Mouse (Mus musculus): ENCODE results near the gene Aloxe3. TPM values are rescaled to one million over a fixed set of nuclear protein-coding genes. Genes with fewer than 3 reads are reported as not detected.

Aloxe3 gene
- total and polyA plus RNA-seq, 3 experiments, result 0.13 TPM; not detected in 2

- Histone ChIP-seq H3K79me2 (ENCODE audit: control insufficient read depth, insufficient read depth, low read length, poor library complexity) (no peaks in the 10 kb centered on the region), H3K9me3 (replicated peaks; ENCODE audit: insufficient read depth, low read length) (no peaks in the 10 kb centered on the region), H3K4me1 (ENCODE audit: control insufficient read depth in 1 of 2, insufficient read depth in 2 of 2, low read length in 2 of 2) (peaks cover 0 to 12% of the 10 kb centered on the region in 2 experiments; a peak in 2 of 4 replicates), H3K4me3 (ENCODE audit: control insufficient read depth in 1 of 2, insufficient read depth in 1 of 2, low read depth in 2 of 2, low read length in 2 of 2) (no peak overlapping the region), H3K36me3 (ENCODE audit: control insufficient read depth in 1 of 2, insufficient read depth in 2 of 2, low read length in 2 of 2) (peaks cover 0 to 5% of the 10 kb centered on the region in 2 experiments; a peak in 2 of 4 replicates), H3K9ac (ENCODE audit: control insufficient read depth, low read depth, low read length, poor library complexity, severe bottlenecking) (no peak overlapping the region), H3K27ac (ENCODE audit: control insufficient read depth, low read depth, low read length) (no peak overlapping the region), H3K27me3 (ENCODE audit: control insufficient read depth in 1 of 2, insufficient read depth in 2 of 2, low read length in 2 of 2) (no peaks in the 10 kb centered on the region)
- no peak for DNase-seq (ENCODE audit: low read depth, low spot score)
- no peak for TF ChIP-seq GABPA (IDR thresholded peaks at IDR 0.05; ENCODE audit: low read depth, low read length)
- no peak for TF ChIP-seq MXI1 (IDR thresholded peaks at IDR 0.05; ENCODE audit: low read depth, low read length)
- no peak for TF ChIP-seq E2F4 (IDR thresholded peaks at IDR 0.05; ENCODE audit: borderline replicate concordance, low read depth, low read length)
- no peak for TF ChIP-seq USF2 (IDR thresholded peaks at IDR 0.05; ENCODE audit: borderline replicate concordance in 1 of 2, insufficient read depth in 1 of 2, low read depth in 1 of 2, low read length in 2 of 2)
- no peak for TF ChIP-seq ELF1 (IDR thresholded peaks at IDR 0.05; ENCODE audit: low read depth, low read length)
- no peak for TF ChIP-seq EP300 (IDR thresholded peaks at IDR 0.05; ENCODE audit: low read depth in 1 of 2, low read length in 2 of 2)
- no peak for TF ChIP-seq SMC3 (IDR thresholded peaks at IDR 0.05; ENCODE audit: low read depth, low read length)
- TF ChIP-seq SIN3A (IDR thresholded peaks at IDR 0.05; ENCODE audit: low read length), result no peak
- no peak for TF ChIP-seq CHD2 (IDR thresholded peaks at IDR 0.05; ENCODE audit: low read length)
- no peak for TF ChIP-seq BHLHE40 (IDR thresholded peaks at IDR 0.05; ENCODE audit: borderline replicate concordance, low read depth, low read length)
- no peak for TF ChIP-seq HCFC1 (IDR thresholded peaks at IDR 0.05; ENCODE audit: low read depth, low read length)
- TF ChIP-seq TAL1 (IDR thresholded peaks at IDR 0.05; ENCODE audit: low read length), result no peak
- TF ChIP-seq MAX (IDR thresholded peaks at IDR 0.05; ENCODE audit: low read length), result no peak
- TF ChIP-seq POLR2A (IDR thresholded peaks at IDR 0.05; ENCODE audit: control insufficient read depth in 1 of 2, insufficient read depth in 1 of 2, low read depth in 1 of 2, low read length in 2 of 2, poor library complexity in 1 of 2), result no peak
- TF ChIP-seq ETS1 (IDR thresholded peaks at IDR 0.05; ENCODE audit: low read depth, low read length), result no peak
Measured at GRCm38 (mm10) chr11:69108223-69108622, 17.5 kb upstream of the Aloxe3 start.

DNA sequence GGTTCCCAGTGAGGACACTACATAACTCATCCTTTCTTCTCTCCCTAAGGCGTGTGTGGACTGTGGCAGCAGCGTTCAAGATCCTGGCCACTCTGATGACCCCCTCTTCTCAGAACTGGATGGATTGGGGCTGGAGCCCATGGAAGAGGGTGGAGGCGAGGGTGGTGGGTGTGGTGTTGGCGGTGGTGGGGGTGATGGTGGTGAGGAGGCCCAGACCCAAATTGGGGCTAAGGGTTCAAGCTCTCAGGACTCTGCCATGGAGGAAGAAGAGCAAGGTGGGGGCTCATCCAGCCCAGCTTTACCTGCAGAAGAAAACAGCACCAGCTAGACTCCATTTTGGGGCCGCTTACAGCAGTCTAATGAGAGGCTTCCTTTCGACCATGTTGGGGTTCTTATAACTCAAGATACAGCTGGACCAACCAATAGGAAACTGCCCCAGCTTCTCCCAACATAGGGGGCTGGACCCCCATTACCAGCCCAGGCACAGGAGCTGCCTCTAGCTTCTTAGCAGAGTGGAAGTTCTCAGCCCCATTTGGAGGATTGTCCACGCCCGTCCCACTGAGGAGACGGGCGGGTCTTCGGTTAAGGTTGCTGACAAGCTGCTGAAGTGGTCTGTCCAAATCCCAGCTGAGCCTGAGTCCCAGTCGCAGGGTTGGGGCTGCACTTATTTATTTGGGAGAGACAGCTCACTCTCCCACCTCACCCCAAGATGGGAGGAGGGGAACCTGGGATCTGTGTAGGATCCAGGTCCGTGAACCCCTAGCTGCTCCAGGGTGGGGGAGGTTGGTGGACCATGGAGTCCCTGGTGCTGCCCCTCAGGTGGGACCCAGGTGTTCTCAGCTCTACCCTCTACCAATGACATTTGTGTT lies 16.4 kb upstream of the Aloxe3 start:
- H3K4me3 ChIP-seq (ENCODE audit: control insufficient read depth in 1 of 2, insufficient read depth in 1 of 2, low read depth in 2 of 2, low read length in 2 of 2), result peak overlapping the region in 1 of 2 experiments; percentile 7; a peak in 3 of 4 replicates

More for the DNA sequence above, 16.4 kb upstream of the Aloxe3 start:
- peak overlapping the region; percentile 36 for H3K9ac ChIP-seq (ENCODE audit: control insufficient read depth, low read depth, low read length, poor library complexity, severe bottlenecking)
- DNase-seq (ENCODE audit: low read depth, low spot score), result no peak
- no peak for TF ChIP-seq GATA1 (IDR thresholded peaks at IDR 0.05; ENCODE audit: low read depth, low read length)
- no peak for TF ChIP-seq KAT2A (conservative IDR thresholded peaks at IDR 0.05; ENCODE audit: low read depth, low read length)
- no peak for TF ChIP-seq RCOR1 (IDR thresholded peaks at IDR 0.05; ENCODE audit: low read depth, low read length)
- H3K27me3 ChIP-seq (ENCODE audit: control insufficient read depth in 1 of 2, insufficient read depth in 2 of 2, low read length in 2 of 2), result no peaks in the 10 kb centered on the region
- no peaks in the 10 kb centered on the region for H3K9me3 ChIP-seq (replicated peaks; ENCODE audit: insufficient read depth, low read length)
- no peaks in the 10 kb centered on the region for H3K79me2 ChIP-seq (ENCODE audit: control insufficient read depth, insufficient read depth, low read length, poor library complexity)
- peaks cover 0 to 5% of the 10 kb centered on the region in 2 experiments; a peak in 2 of 4 replicates for H3K36me3 ChIP-seq (ENCODE audit: control insufficient read depth in 1 of 2, insufficient read depth in 2 of 2, low read length in 2 of 2)
- no peak overlapping the region for H3K27ac ChIP-seq (ENCODE audit: control insufficient read depth, low read depth, low read length)
- H3K4me1 ChIP-seq (ENCODE audit: control insufficient read depth in 1 of 2, insufficient read depth in 2 of 2, low read length in 2 of 2), result peaks cover 0 to 12% of the 10 kb centered on the region in 2 experiments; a peak in 2 of 4 replicates
